Mouse (Mus musculus) kidney, postnatal 10 days (tissue): ENCODE measurements around the gene Xk.
A peak's percentile ranks its signal among the peaks of the same experiment; 100 is the strongest.
"Not testable (repeated sequence)": the region's sequence is repeated elsewhere in the genome, so short reads cannot be mapped to it uniquely, and the experiment has no call there.

Experiments used
- DNase-seq: peaks from one replicate; pipeline ENCODE4 v3.0.0; 2021; ENCODE audit warnings: mixed read lengths

Gene Xk

GRCm38 (mm10) chrX:9327954-9328353, 55.4 kb downstream of the Xk start:
- not testable (repeated sequence) for DNase-seq

GRCm38 (mm10) chrX:9332366-9332962, 59.9 kb downstream of the Xk start:
- peak; percentile 3 for DNase-seq

GRCm38 (mm10) chrX:9333035-9333434, 60.5 kb downstream of the Xk start:
- DNase-seq = peak; percentile 47

- not testable (repeated sequence) for DNase-seq
Measured at GRCm38 (mm10) chrX:9334996-9335395, 62.4 kb downstream of the Xk start.

- DNase-seq = not testable (repeated sequence)
Measured at GRCm38 (mm10) chrX:9350327-9350726, 77.8 kb downstream of the Xk start, which contains the start of gene H2al1k. Gene H2al1k, plus strand, starts transcription at chrX:9350627.
